Mouse (Mus musculus): Measurements from ENCODE around the gene Ruvbl1. TPM values are rescaled to one million over a fixed set of nuclear protein-coding genes. Genes with fewer than 3 reads are reported as not detected.

The Ruvbl1 gene
- polyA plus RNA-seq, 1 experiment, result 105 TPM

DNA sequence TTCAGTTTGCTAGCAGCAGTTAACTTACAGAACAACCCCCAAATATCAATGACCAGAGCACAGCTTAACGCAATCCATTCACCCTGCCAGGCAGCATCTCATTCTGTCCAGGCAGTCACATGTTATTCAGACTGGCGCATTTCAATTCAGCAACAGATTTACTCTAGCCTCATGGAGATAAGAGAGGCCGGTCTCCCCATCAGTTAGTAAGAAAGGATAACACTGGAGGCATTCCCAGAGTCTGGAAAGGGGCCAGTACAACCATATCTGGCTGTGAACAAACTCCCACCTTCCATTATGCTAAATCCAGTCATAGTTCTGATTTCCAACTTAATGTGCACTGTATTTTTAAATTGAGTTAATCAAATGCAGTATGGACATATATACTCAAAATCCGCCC is 49.3 kb downstream of the Ruvbl1 start:
- H3K79me2 ChIP-seq (ENCODE audit: control insufficient read depth, insufficient read depth), result peaks cover 83% of the 10 kb centered on the region
- no peaks in the 10 kb centered on the region for H3K27me3 ChIP-seq (ENCODE audit: control insufficient read depth, insufficient read depth, insufficient read length)
- peaks cover 71% of the 10 kb centered on the region for H3K79me3 ChIP-seq (ENCODE audit: low read depth)
- no peak overlapping the region for H3K4me3 ChIP-seq (ENCODE audit: insufficient read depth, poor library complexity, severe bottlenecking)
- no peak for TF ChIP-seq MYOD1 (IDR thresholded peaks at IDR 0.05; ENCODE audit: control insufficient read depth, insufficient read length, low read depth)
- TF ChIP-seq CEBPB (IDR thresholded peaks at IDR 0.05; ENCODE audit: low read depth), result no peak
- no peak for TF ChIP-seq MYOG (IDR thresholded peaks at IDR 0.05; ENCODE audit: control insufficient read depth, extremely low read depth, insufficient read length)
- TF ChIP-seq MAX (IDR thresholded peaks at IDR 0.05), result no peak
- no peak for TF ChIP-seq FOSL1 (IDR thresholded peaks at IDR 0.05; ENCODE audit: insufficient read depth, low read length, poor library complexity, severe bottlenecking)
- no peak for TF ChIP-seq USF1 (IDR thresholded peaks at IDR 0.05; ENCODE audit: low read depth)
- no peak for TF ChIP-seq CTCF (IDR thresholded peaks at IDR 0.05; ENCODE audit: control insufficient read depth, insufficient read depth, insufficient read length)
- no peak overlapping the region for H3ac ChIP-seq (ENCODE audit: control insufficient read depth, insufficient read length, low read depth)
- H3K36me3 ChIP-seq (ENCODE audit: control insufficient read depth, insufficient read depth), result peaks cover 76% of the 10 kb centered on the region

DNA sequence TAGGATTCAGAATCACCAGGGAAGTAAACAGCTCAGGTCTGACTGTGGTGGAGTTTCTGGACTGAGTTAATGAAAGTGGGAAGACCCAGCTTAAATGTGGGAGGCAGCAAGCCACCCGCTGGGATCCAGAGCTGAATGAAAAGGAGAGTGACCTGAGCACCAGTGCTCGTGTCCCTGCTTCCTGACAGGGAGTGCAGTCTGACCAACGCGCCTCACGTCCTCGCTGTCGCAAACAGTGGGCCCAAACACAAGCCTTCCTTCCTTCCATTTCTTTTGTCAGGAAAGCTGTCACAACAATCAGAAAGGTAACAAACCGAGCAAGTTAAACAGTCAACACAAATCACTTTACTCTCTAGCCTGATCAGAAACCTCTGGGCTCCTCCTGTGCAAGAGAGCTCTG is 50.8 kb downstream of the Ruvbl1 start:
- H3K79me3 ChIP-seq (ENCODE audit: low read depth), result peaks cover 66% of the 10 kb centered on the region
- peaks cover 62% of the 10 kb centered on the region for H3K36me3 ChIP-seq (ENCODE audit: control insufficient read depth, insufficient read depth)
- H3ac ChIP-seq (ENCODE audit: control insufficient read depth, insufficient read length, low read depth), result no peak overlapping the region
- no peaks in the 10 kb centered on the region for H3K27me3 ChIP-seq (ENCODE audit: control insufficient read depth, insufficient read depth, insufficient read length)
- TF ChIP-seq MAX (IDR thresholded peaks at IDR 0.05), result no peak
- TF ChIP-seq USF1 (IDR thresholded peaks at IDR 0.05; ENCODE audit: low read depth), result no peak
- no peak for TF ChIP-seq FOSL1 (IDR thresholded peaks at IDR 0.05; ENCODE audit: insufficient read depth, low read length, poor library complexity, severe bottlenecking)
- no peak for TF ChIP-seq CTCF (IDR thresholded peaks at IDR 0.05; ENCODE audit: control insufficient read depth, insufficient read depth, insufficient read length)
- no peak for TF ChIP-seq MYOD1 (IDR thresholded peaks at IDR 0.05; ENCODE audit: control insufficient read depth, insufficient read length, low read depth)
- TF ChIP-seq MYOG (IDR thresholded peaks at IDR 0.05; ENCODE audit: control insufficient read depth, extremely low read depth, insufficient read length), result no peak
- no peak for TF ChIP-seq CEBPB (IDR thresholded peaks at IDR 0.05; ENCODE audit: low read depth)
- H3K4me3 ChIP-seq (ENCODE audit: insufficient read depth, poor library complexity, severe bottlenecking), result no peak overlapping the region
- H3K79me2 ChIP-seq (ENCODE audit: control insufficient read depth, insufficient read depth), result peaks cover 76% of the 10 kb centered on the region

DNA sequence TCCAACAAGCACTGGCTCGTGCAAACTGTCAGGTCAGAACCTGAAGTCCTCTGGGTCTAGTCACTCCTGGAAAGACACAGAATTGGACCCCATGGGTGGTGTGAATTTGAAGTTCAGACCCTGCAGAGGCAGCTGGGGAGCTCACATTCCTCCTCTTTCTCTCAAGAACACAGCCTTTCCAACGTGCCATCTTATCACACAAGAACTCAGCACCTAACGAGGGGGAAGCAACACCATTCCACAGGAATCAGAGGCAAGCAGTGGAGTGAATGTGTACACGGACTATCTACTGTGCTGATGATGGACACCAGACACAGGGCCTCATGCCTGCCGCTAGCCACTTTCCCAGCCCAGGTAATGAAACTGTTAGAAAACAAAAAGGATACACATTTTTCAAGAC is 51.5 kb downstream of the Ruvbl1 start:
- peaks cover 70% of the 10 kb centered on the region for H3K79me2 ChIP-seq (ENCODE audit: control insufficient read depth, insufficient read depth)
- no peaks in the 10 kb centered on the region for H3K27me3 ChIP-seq (ENCODE audit: control insufficient read depth, insufficient read depth, insufficient read length)
- H3K4me3 ChIP-seq (ENCODE audit: insufficient read depth, poor library complexity, severe bottlenecking), result no peak overlapping the region
- peaks cover 55% of the 10 kb centered on the region for H3K36me3 ChIP-seq (ENCODE audit: control insufficient read depth, insufficient read depth)
- H3K79me3 ChIP-seq (ENCODE audit: low read depth), result peaks cover 63% of the 10 kb centered on the region
- TF ChIP-seq MAX (IDR thresholded peaks at IDR 0.05), result no peak
- no peak for TF ChIP-seq FOSL1 (IDR thresholded peaks at IDR 0.05; ENCODE audit: insufficient read depth, low read length, poor library complexity, severe bottlenecking)
- TF ChIP-seq USF1 (IDR thresholded peaks at IDR 0.05; ENCODE audit: low read depth), result no peak
- TF ChIP-seq MYOG (IDR thresholded peaks at IDR 0.05; ENCODE audit: control insufficient read depth, extremely low read depth, insufficient read length), result no peak
- TF ChIP-seq MYOD1 (IDR thresholded peaks at IDR 0.05; ENCODE audit: control insufficient read depth, insufficient read length, low read depth), result no peak
- TF ChIP-seq CTCF (IDR thresholded peaks at IDR 0.05; ENCODE audit: control insufficient read depth, insufficient read depth, insufficient read length), result no peak
- TF ChIP-seq CEBPB (IDR thresholded peaks at IDR 0.05; ENCODE audit: low read depth), result no peak
- H3ac ChIP-seq (ENCODE audit: control insufficient read depth, insufficient read length, low read depth), result no peak overlapping the region

DNA sequence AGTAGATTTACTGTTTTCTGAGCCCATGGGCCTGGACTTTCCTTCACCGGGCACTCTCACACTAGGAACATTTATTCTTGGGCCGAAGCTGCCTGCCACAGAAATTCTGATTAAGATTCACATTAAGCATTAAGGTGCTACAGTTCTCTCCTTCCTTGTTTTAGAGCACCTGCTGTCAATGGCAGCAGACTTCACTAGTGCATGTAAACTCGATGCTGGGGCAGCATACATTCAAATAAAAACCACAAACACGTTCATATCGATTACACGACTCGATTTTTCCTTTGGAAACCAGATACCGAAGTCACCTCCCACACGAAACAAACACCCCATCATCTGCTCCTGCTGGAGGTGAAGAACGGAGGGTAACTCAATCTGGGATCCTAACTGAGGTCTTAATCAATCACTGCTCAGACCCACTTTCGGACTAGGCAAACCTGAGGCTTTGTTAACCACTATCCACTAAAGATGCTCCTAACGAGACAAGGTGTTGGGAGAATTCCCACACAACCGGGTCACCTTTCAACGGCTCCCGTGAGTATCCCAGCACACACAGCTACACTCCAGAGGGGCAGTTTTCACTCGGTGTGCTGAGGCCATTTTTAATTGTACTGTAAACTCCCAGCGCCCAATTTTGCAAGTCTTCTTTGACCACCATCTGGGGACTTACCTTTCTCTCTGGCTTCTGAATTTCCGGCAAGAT is 52.6 kb downstream of the Ruvbl1 start:
- no peak for TF ChIP-seq MYOD1 (IDR thresholded peaks at IDR 0.05; ENCODE audit: control insufficient read depth, insufficient read length, low read depth)
- TF ChIP-seq CEBPB (IDR thresholded peaks at IDR 0.05; ENCODE audit: low read depth), result no peak
- no peak for TF ChIP-seq FOSL1 (IDR thresholded peaks at IDR 0.05; ENCODE audit: insufficient read depth, low read length, poor library complexity, severe bottlenecking)
- TF ChIP-seq MAX (IDR thresholded peaks at IDR 0.05), result no peak
- no peak for TF ChIP-seq USF1 (IDR thresholded peaks at IDR 0.05; ENCODE audit: low read depth)
- TF ChIP-seq CTCF (IDR thresholded peaks at IDR 0.05; ENCODE audit: control insufficient read depth, insufficient read depth, insufficient read length), result no peak
- no peak for TF ChIP-seq MYOG (IDR thresholded peaks at IDR 0.05; ENCODE audit: control insufficient read depth, extremely low read depth, insufficient read length)
- Histone ChIP-seq H3K36me3 (ENCODE audit: control insufficient read depth, insufficient read depth) (peaks cover 43% of the 10 kb centered on the region), H3K79me2 (ENCODE audit: control insufficient read depth, insufficient read depth) (peaks cover 58% of the 10 kb centered on the region), H3K27me3 (ENCODE audit: control insufficient read depth, insufficient read depth, insufficient read length) (no peaks in the 10 kb centered on the region), H3ac (ENCODE audit: control insufficient read depth, insufficient read length, low read depth) (peak overlapping the region; percentile 94), H3K4me3 (ENCODE audit: insufficient read depth, poor library complexity, severe bottlenecking) (peak overlapping the region; percentile 97), H3K79me3 (ENCODE audit: low read depth) (peaks cover 54% of the 10 kb centered on the region)

- TF ChIP-seq MAX (IDR thresholded peaks at IDR 0.05) (peak; percentile 79), CTCF (IDR thresholded peaks at IDR 0.05; ENCODE audit: control insufficient read depth, insufficient read depth, insufficient read length) (no peak)
- Histone ChIP-seq H3K36me3 (ENCODE audit: control insufficient read depth, insufficient read depth) (peaks cover 37% of the 10 kb centered on the region), H3K79me3 (ENCODE audit: low read depth) (peaks cover 49% of the 10 kb centered on the region), H3ac (ENCODE audit: control insufficient read depth, insufficient read length, low read depth) (peak within 1 kb of the TSS; percentile 94), H3K79me2 (ENCODE audit: control insufficient read depth, insufficient read depth) (peaks cover 50% of the 10 kb centered on the region), H3K27me3 (ENCODE audit: control insufficient read depth, insufficient read depth, insufficient read length) (no peaks in the 10 kb centered on the region), H3K4me3 (ENCODE audit: insufficient read depth, poor library complexity, severe bottlenecking) (peak within 1 kb of the TSS; percentile 97)
Observed at GRCm38 (mm10) chr6:88518404-88519263, 53.4 kb downstream of the Ruvbl1 start, which contains the start of gene Sec61a1. TSS of gene Sec61a1 (minus strand) at chr6:88518905.

All from C2C12 (cell line).